Mouse (Mus musculus) liver, embryonic 14.5 days (tissue): ENCODE measurements at regions not wholly inside any gene's neighbourhood (a gene's known extent, or its start where the extent isn't known, plus 50 kb on each side); places are given as distances from the start of the nearest gene placed in this dataset.

ENCODE experiments used
- ATAC-seq: fragments of 200-750 bp; cut with Nextera tagmentation; 2 replicates; pipeline ENCODE4 v1.8.0; 2017; ENCODE audit warnings: moderate number of reproducible peaks, mild to moderate bottlenecking, moderate library complexity; ENCODE audit not compliant: insufficient read depth
- DNase-seq, 3 experiments: peaks; one replicate each; pipeline ENCODE4 v3.0.0-alpha.2; 2012 to 2013; ENCODE audit warnings: low read depth in 3 of 3, low spot score in 3 of 3
- H3K27ac ChIP-seq: fragments of 300-500 bp; sonication (generic); 2 replicates; pipeline ENCODE4 v1.5.1; 2014; ENCODE audit warnings: moderate library complexity, mild to moderate bottlenecking, control low read depth, inconsistent platforms
- H3K27me3 ChIP-seq: fragments of 300-500 bp; sonication (generic); 2 replicates; pipeline ENCODE4 v1.6.1; 2014; ENCODE audit warnings: mild to moderate bottlenecking, low read length, moderate library complexity; ENCODE audit not compliant: control insufficient read depth, insufficient read depth
- H3K36me3 ChIP-seq: fragments of 300-500 bp; sonication (generic); replicated peaks from 2 replicates; pipeline ENCODE4 v1.6.1; 2014; ENCODE audit warnings: low read depth; ENCODE audit not compliant: control insufficient read depth, insufficient read depth
- H3K4me1 ChIP-seq, 2 experiments: fragments of 200-500 bp in 1 of 2; fragments of 300-500 bp in 1 of 2; sonication (generic) in 1 of 2; replicated peaks; 2 replicates each; pipeline ENCODE4 v1.6.1; 2012 to 2014; ENCODE audit warnings: antibody characterized with exemption in 1 of 2, inconsistent platforms in 1 of 2, low read length in 1 of 2; ENCODE audit not compliant: control insufficient read depth in 2 of 2, insufficient read depth in 2 of 2
- H3K4me2 ChIP-seq: fragments of 300-500 bp; sonication (generic); 2 replicates; pipeline ENCODE4 v1.6.1; 2014; ENCODE audit warnings: low read depth, mild to moderate bottlenecking, control low read depth, moderate library complexity
- H3K4me3 ChIP-seq, 2 experiments: fragments of 200-500 bp in 1 of 2; fragments of 300-500 bp in 1 of 2; sonication (generic) in 1 of 2; 2 replicates each; pipeline ENCODE4 v1.5.1; 2012 to 2014; ENCODE audit warnings: low read depth in 2 of 2, low read length in 2 of 2, mild to moderate bottlenecking in 2 of 2, control low read depth in 1 of 2, inconsistent platforms in 1 of 2, moderate library complexity in 1 of 2; ENCODE audit not compliant: insufficient read depth in 1 of 2
- H3K9ac ChIP-seq: fragments of 300-500 bp; sonication (generic); replicated peaks from 2 replicates; pipeline ENCODE4 v1.6.1; 2014; ENCODE audit warnings: mild to moderate bottlenecking, control low read depth, moderate library complexity
- H3K9me3 ChIP-seq: fragments of 300-500 bp; sonication (generic); 2 replicates; pipeline ENCODE4 v1.6.1; 2016; ENCODE audit warnings: low read length, mixed read lengths; ENCODE audit not compliant: control insufficient read depth
- CTCF ChIP-seq: IDR thresholded peaks from 2 replicates; pipeline ENCODE4 v1.5.1; 2016; ENCODE audit warnings: antibody characterized with exemption, low read depth, control low read depth
- EP300 ChIP-seq: IDR thresholded peaks from 2 replicates; pipeline ENCODE4 v1.6.1; 2016; ENCODE audit warnings: antibody characterized with exemption, low read depth
- WGBS: fragments of 180-500 bp; shearing (Covaris S2); extraction: QIAGEN DNeasy Blood & Tissue Kit; methylation state at CpG from one replicate; pipeline ENCODE4 v1.1.7; 2014; ENCODE audit not compliant: insufficient replicate concordance; 5-methylcytosine and 5-hydroxymethylcytosine counted together

DNA sequence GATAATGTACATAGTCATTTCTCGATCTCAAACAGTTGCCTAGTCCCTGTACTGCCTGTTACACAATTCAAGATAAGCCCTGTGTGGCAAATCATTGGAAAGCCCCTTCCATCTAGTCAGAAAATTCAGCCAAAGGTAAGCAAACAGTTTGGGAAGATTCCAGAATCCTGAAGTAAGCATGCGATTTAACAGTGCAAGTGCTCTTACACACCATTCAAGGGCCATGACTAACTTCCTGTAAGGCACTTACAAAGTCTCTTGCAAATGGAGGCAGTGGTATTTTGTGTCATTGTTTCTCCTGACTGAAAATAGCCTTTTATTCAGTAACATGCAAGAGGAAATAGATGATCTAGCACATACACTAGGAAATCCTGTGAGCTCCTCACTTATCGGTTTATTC is 777.9 kb downstream of the Gsdmc2 start:
- Histone ChIP-seq H3K9ac (no peak overlapping the region), H3K36me3 (no peaks in the 10 kb centered on the region), H3K4me2 (no peak overlapping the region), H3K9me3 (no peaks in the 10 kb centered on the region), H3K4me1 (no peaks in the 10 kb centered on the region), H3K27ac (no peak overlapping the region), H3K27me3 (no peaks in the 10 kb centered on the region), H3K4me3 (no peak overlapping the region)
- ATAC-seq (no peak), DNase-seq (no peak)
- 44% methylated on average over 3 of the region's 3 CpGs for WGBS
- TF ChIP-seq EP300 (no peak), CTCF (no peak)

- no peak for ATAC-seq
- H3K4me2 ChIP-seq, result no peak overlapping the region
- WGBS, result 60% methylated on average over 2 of the region's 2 CpGs
These were observed 778.9 kb downstream of the Gsdmc2 start for GRCm38 (mm10) chr15:63066020-63066439.

DNA sequence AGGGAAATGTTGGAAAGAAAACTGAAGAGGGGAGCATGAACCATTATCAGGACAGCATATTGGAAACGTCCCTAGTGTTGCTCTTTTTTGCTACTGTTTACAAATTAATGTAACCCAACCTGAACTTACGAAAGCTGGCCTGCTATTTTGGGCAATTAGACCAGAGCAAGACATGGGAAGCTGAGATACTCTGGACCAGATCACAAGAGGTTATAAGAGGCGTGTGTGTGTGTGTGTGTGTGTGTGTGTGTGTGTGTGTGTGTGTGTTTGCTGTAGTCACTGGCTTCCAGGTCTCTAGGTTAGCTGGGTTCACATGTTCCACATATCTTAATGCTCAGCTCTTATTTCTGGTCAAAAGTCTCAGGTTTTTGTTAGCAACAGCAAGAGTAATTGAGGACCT is 783.1 kb downstream of the Gsdmc2 start:
- Histone ChIP-seq H3K27me3 (no peaks in the 10 kb centered on the region), H3K27ac (no peak overlapping the region), H3K4me1 (no peaks in the 10 kb centered on the region), H3K9ac (no peak overlapping the region), H3K9me3 (no peaks in the 10 kb centered on the region), H3K4me2 (no peak overlapping the region), H3K4me3 (no peak overlapping the region), H3K36me3 (no peaks in the 10 kb centered on the region)
- DNase-seq (no peak), ATAC-seq (no peak)
- TF ChIP-seq CTCF (no peak), EP300 (no peak)
- 41% methylated on average over 3 of the region's 3 CpGs for WGBS

More at GRCm38 (mm10) chr15:63066020-63066439, 778.9 kb downstream of the Gsdmc2 start:
- Histone ChIP-seq H3K27me3 (no peaks in the 10 kb centered on the region), H3K4me1 (no peaks in the 10 kb centered on the region), H3K4me3 (no peak overlapping the region), H3K9me3 (no peaks in the 10 kb centered on the region), H3K36me3 (no peaks in the 10 kb centered on the region), H3K9ac (no peak overlapping the region), H3K27ac (no peak overlapping the region)
- no peak for TF ChIP-seq EP300
- no peak for TF ChIP-seq CTCF
- DNase-seq, result no peak

DNA sequence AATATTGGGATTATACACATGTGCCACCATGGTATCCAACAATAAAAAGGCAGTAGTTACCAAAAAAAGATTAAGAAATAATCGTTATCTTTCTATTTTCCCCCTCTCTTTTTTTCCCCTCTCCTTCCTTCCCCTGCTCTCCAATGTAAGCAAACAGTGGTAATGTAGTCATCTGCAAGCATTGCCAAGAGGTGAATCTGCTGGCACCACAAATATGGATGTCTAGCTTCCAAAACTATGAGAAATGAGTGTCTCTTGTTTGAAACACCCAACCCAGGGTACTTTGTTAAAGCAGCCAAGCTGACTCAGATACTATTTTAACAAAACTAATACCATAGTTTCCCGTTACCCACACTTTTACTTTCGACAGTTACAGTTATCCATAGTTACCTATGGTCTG is 784.2 kb downstream of the Gsdmc2 start:
- no peak for DNase-seq
- 49% methylated on average over 3 of the region's 3 CpGs for WGBS
- H3K36me3 ChIP-seq, result no peaks in the 10 kb centered on the region
- H3K27ac ChIP-seq, result no peak overlapping the region
- no peak overlapping the region for H3K9ac ChIP-seq
- no peak overlapping the region for H3K4me2 ChIP-seq
- no peak for TF ChIP-seq EP300
- TF ChIP-seq CTCF, result no peak
- no peaks in the 10 kb centered on the region for H3K4me1 ChIP-seq
- H3K9me3 ChIP-seq, result no peaks in the 10 kb centered on the region
- no peak overlapping the region for H3K4me3 ChIP-seq
- ATAC-seq, result no peak
- no peaks in the 10 kb centered on the region for H3K27me3 ChIP-seq

- Histone ChIP-seq H3K4me2 (no peak overlapping the region), H3K36me3 (no peaks in the 10 kb centered on the region), H3K27ac (no peak overlapping the region), H3K9ac (no peak overlapping the region), H3K4me3 (no peak overlapping the region), H3K4me1 (no peaks in the 10 kb centered on the region), H3K27me3 (no peaks in the 10 kb centered on the region), H3K9me3 (no peaks in the 10 kb centered on the region)
- ATAC-seq (no peak), DNase-seq (no peak)
- TF ChIP-seq CTCF, result no peak
- no peak for TF ChIP-seq EP300
- WGBS, result 49% methylated on average over 3 of the region's 3 CpGs
These were observed 792.3 kb downstream of the Gsdmc2 start for GRCm38 (mm10) chr15:63052570-63053255.
